Mouse (Mus musculus) embryonic facial prominence, embryonic 11.5 days (tissue): ENCODE results near the gene Tepsin. TPM values are rescaled to one million over a fixed set of nuclear protein-coding genes. Genes with fewer than 3 reads are reported as not detected.

ENCODE experiments used
- ATAC-seq: fragments of 200-750 bp; cut with Nextera tagmentation; replicated peaks from 2 replicates; pipeline ENCODE4 v1.8.0; 2017; ENCODE audit warnings: low read depth; ENCODE audit not compliant: insufficient number of reproducible peaks, low FRiP score, low TSS enrichment
- DNase-seq: peaks from one replicate; pipeline ENCODE4 v3.0.0-alpha.2; 2015; ENCODE audit warnings: low spot score
- H3K27ac ChIP-seq: fragments of 300-500 bp; sonication (generic); replicated peaks from 2 replicates; pipeline ENCODE4 v1.5.1; 2014; ENCODE audit warnings: mild to moderate bottlenecking, low read depth, low read length, control low read depth
- H3K27me3 ChIP-seq: fragments of 300-500 bp; sonication (generic); 2 replicates; pipeline ENCODE4 v1.6.1; 2014; ENCODE audit warnings: mild to moderate bottlenecking, low read length, moderate library complexity, mixed read lengths; ENCODE audit not compliant: control insufficient read depth, insufficient read depth
- H3K36me3 ChIP-seq: fragments of 300-500 bp; sonication (generic); replicated peaks from 2 replicates; pipeline ENCODE4 v1.6.1; 2014; ENCODE audit warnings: low read depth, mild to moderate bottlenecking, low read length, moderate library complexity, mixed read lengths; ENCODE audit not compliant: control insufficient read depth, insufficient read depth
- H3K4me1 ChIP-seq: fragments of 300-500 bp; sonication (generic); 2 replicates; pipeline ENCODE4 v1.6.1; 2014; ENCODE audit warnings: low read length, mixed read lengths; ENCODE audit not compliant: control insufficient read depth, insufficient read depth
- H3K4me2 ChIP-seq: fragments of 300-500 bp; sonication (generic); 2 replicates; pipeline ENCODE4 v1.6.1; 2014; ENCODE audit warnings: low read depth, mild to moderate bottlenecking, control low read depth, low read length, moderate library complexity
- H3K4me3 ChIP-seq: fragments of 300-500 bp; sonication (generic); 2 replicates; pipeline ENCODE4 v1.5.1; 2014; ENCODE audit warnings: low read depth, low read length, control low read depth
- H3K9ac ChIP-seq: fragments of 300-500 bp; sonication (generic); replicated peaks from 2 replicates; pipeline ENCODE4 v1.6.1; 2014; ENCODE audit warnings: mild to moderate bottlenecking, control low read depth, low read length
- H3K9me3 ChIP-seq: fragments of 300-500 bp; sonication (generic); replicated peaks from 2 replicates; pipeline ENCODE4 v1.6.1; 2016; ENCODE audit warnings: mild to moderate bottlenecking, low read length, inconsistent platforms, mixed read lengths; ENCODE audit not compliant: control insufficient read depth
- WGBS: fragments of 180-500 bp; shearing (Covaris S2); extraction: QIAGEN DNeasy Blood & Tissue Kit; methylation state at CpG from one replicate; pipeline ENCODE4 v1.1.7; 2014; 5-methylcytosine and 5-hydroxymethylcytosine counted together
- polyA plus RNA-seq: library from polyadenylated mRNA; unstranded; fragments of >200 nt; fragmentation: Nextera tagmentation; extraction: Ambion mirVana; gene quantifications from 2 replicates; pipeline ENCODE4 v1.2.1, GENCODE M21; 2014

Gene Tepsin
- polyA plus RNA-seq, 1 experiment from 2014 or later, result 10.5 TPM

DNA sequence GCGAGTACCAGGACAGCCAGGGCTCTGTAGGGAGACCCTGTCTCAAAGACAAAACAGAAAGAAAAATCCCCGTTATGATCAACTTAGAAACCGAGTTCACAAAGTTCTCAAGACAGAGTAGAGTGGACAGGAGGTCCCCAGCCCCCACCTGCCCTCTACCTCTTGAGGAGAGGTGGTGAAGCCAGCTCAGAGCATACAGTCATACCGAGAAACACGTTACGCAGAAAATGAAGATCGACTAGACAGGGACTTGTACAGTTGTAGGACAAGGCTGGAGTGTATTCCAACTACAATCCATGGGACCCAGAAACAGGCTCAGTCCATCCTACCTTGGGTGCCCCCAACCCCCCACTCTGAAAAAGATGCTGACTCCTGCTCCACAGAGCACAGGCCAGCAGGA, 20.6 kb upstream of the Tepsin start:
- H3K36me3 ChIP-seq, result no peaks in the 10 kb centered on the region; the same call in 1 of the 2 replicates
- H3K9ac ChIP-seq, result no peak overlapping the region
- ATAC-seq (no peak), DNase-seq (no peak)
- H3K9me3 ChIP-seq, result no peaks in the 10 kb centered on the region
- WGBS, result 92% methylated on average over 7 of the region's 7 CpGs
- 0 out of 2 replicates have a peak, but pooled peaks cover 2% of the 10 kb centered on the region for H3K4me1 ChIP-seq
- H3K4me2 ChIP-seq, result no peak overlapping the region
- no peak overlapping the region for H3K4me3 ChIP-seq
- H3K27me3 ChIP-seq, result no peaks in the 10 kb centered on the region
- no peak overlapping the region for H3K27ac ChIP-seq

DNA sequence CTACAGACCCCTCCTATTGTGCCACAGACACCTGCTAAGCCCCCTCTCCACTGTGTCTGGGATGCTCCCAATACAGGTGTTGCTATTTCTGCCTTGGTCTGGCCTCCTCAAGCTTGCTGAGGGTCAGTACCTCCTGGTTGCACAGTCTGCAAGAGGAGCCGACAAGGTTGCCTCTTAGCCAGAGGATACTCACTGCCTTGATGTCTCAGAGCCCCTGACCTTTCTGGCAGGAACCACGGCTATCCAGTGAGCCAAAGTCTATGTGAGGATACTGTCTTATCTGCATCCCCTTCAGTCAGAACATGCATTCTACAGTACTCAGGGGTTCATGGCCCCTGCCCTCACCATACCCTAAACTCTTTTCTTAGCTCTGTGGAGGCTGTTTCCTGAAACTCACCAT, 19.1 kb upstream of the Tepsin start:
- H3K27ac ChIP-seq, result no peak overlapping the region
- H3K27me3 ChIP-seq, result no peaks in the 10 kb centered on the region
- DNase-seq, result no peak
- no peak for ATAC-seq
- H3K4me2 ChIP-seq, result no peak overlapping the region
- no peak overlapping the region for H3K9ac ChIP-seq
- H3K36me3 ChIP-seq, result no peaks in the 10 kb centered on the region; the same call in 1 of the 2 replicates
- H3K9me3 ChIP-seq, result no peaks in the 10 kb centered on the region
- H3K4me1 ChIP-seq, result 0 out of 2 replicates have a peak, but pooled peaks cover 2% of the 10 kb centered on the region
- no peak overlapping the region for H3K4me3 ChIP-seq
- WGBS, result 92% methylated on average over 2 of the region's 2 CpGs

DNA sequence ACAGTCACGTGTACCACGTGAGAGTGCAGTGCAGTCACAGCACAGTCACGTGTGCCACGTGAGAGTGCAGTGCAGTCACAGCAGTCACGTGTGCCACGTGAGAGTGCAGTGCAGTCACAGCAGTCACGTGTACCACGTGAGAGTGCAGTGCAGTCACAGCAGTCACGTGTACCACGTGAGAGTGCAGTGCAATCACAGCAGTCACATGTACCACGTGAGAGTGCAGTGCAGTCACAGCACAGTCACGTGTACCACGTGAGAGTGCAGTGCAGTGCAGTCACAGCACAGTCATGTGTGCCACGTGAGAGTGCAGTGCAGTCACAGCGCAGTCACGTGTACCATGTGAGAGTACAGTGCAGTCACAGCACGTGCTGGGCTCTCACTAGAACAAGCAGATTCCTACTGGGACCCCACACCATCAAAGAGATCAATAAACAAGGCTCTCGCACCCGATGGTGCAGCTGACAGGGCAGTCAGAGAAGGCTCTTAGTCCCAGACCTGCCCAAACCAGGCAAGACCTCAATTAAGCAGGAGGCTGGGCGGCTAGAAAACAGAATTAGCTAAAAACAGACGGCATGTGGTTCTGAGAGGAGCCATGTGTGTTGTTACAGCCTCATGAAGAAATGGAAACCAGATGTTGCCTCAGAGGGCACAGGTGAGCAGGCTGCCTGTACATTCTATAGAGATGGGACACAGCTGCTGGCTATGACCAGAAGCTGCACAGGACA, 16.1 kb upstream of the Tepsin start:
- Histone ChIP-seq H3K9me3 (no peaks in the 10 kb centered on the region), H3K36me3 (no peaks in the 10 kb centered on the region; the same call in 1 of the 2 replicates), H3K4me1 (0 out of 2 replicates have a peak, but pooled peaks cover 2% of the 10 kb centered on the region), H3K27ac (no peak overlapping the region), H3K4me3 (no peak overlapping the region), H3K27me3 (no peaks in the 10 kb centered on the region), H3K4me2 (no peak overlapping the region), H3K9ac (no peak overlapping the region)
- 71% methylated on average over 21 of the region's 21 CpGs for WGBS
- peak; percentile 89 for DNase-seq
- peak; percentile 52; the same call in 1 of the 2 replicates for ATAC-seq

DNA sequence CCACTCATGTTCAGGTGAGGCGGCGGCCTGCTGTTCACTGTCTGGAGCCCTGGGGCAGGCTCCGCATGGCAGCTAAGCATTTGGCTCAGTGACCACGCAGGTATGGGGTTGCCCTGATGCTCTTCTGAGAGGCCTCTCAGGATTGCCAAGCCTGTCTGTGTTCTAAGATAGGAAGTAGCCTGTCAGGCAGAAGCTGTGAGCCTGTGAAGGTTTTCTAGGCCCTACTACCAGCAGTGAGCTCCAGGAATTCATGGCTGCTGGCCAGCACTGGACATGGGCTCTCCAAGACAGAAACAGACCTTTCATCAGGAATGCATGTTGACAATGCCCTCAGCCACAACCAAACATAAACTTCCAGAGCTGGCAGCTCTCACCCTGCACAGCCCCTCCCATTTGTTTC, 13.6 kb upstream of the Tepsin start:
- Histone ChIP-seq H3K27me3 (no peaks in the 10 kb centered on the region), H3K4me2 (no peak overlapping the region), H3K4me3 (no peak overlapping the region), H3K9me3 (no peaks in the 10 kb centered on the region), H3K4me1 (0 out of 2 replicates have a peak, but pooled peaks cover 2% of the 10 kb centered on the region), H3K27ac (no peak overlapping the region), H3K36me3 (no peaks in the 10 kb centered on the region; the same call in 1 of the 2 replicates), H3K9ac (no peak overlapping the region)
- ATAC-seq, result no peak
- WGBS, result 84% methylated on average over 4 of the region's 4 CpGs
- DNase-seq, result no peak

DNA sequence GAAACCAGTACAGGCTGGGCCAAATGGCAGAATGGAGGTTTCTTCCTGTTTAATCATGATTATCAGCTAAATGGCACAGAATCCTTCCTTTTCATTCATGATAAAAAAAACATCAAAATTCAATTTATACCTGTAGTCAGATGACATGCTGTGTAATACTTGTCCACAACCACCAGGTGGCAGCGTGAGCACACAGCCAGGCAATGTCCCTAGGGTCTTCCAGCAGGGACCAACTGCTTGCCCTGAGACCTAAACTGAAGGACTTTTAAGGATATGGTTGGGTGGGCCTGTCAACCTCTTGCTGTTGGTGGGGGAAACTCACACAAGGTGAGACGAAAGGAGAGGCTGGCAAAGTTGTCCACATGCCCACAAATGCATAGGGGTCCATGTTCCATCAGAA, 12.5 kb upstream of the Tepsin start:
- peak; percentile 84 for DNase-seq
- H3K27me3 ChIP-seq, result no peaks in the 10 kb centered on the region
- no peaks in the 10 kb centered on the region for H3K36me3 ChIP-seq
- H3K4me2 ChIP-seq, result no peak overlapping the region
- no peaks in the 10 kb centered on the region for H3K9me3 ChIP-seq
- 8% methylated on average over 2 of the region's 2 CpGs for WGBS
- no peak overlapping the region; the same call in 1 of the 2 replicates for H3K9ac ChIP-seq
- no peak for ATAC-seq
- H3K4me1 ChIP-seq, result 0 out of 2 replicates have a peak, but pooled peaks cover 2% of the 10 kb centered on the region
- no peak overlapping the region for H3K27ac ChIP-seq
- H3K4me3 ChIP-seq, result no peak overlapping the region

DNA sequence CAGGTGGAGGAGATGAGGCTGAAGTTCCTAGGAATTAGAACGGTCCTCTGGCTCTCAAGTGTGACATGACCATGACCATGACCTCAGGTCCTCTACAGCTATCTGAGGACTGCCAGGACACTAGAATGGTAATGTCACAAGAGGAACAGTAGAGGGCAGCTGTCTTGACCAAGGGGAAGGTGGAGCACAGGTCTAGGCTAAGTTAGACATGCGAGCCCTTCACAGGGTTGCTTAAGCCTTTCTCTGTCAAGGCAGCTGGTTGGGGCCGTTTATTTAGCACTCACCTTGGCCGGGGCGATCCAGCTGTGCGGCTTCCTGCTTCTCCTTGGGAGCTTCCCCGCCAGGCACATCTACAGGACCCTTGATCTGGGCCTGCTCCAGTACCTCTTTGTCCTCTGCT, 12.0 kb upstream of the Tepsin start:
- Histone ChIP-seq H3K9ac (no peak overlapping the region; the same call in 1 of the 2 replicates), H3K36me3 (no peaks in the 10 kb centered on the region), H3K4me2 (no peak overlapping the region), H3K27me3 (no peaks in the 10 kb centered on the region), H3K27ac (no peak overlapping the region), H3K4me1 (0 out of 2 replicates have a peak, but pooled peaks cover 2% of the 10 kb centered on the region), H3K4me3 (no peak overlapping the region), H3K9me3 (no peaks in the 10 kb centered on the region)
- DNase-seq (peak; percentile 9), ATAC-seq (no peak)
- WGBS, result 69% methylated on average over 7 of the region's 7 CpGs

DNA sequence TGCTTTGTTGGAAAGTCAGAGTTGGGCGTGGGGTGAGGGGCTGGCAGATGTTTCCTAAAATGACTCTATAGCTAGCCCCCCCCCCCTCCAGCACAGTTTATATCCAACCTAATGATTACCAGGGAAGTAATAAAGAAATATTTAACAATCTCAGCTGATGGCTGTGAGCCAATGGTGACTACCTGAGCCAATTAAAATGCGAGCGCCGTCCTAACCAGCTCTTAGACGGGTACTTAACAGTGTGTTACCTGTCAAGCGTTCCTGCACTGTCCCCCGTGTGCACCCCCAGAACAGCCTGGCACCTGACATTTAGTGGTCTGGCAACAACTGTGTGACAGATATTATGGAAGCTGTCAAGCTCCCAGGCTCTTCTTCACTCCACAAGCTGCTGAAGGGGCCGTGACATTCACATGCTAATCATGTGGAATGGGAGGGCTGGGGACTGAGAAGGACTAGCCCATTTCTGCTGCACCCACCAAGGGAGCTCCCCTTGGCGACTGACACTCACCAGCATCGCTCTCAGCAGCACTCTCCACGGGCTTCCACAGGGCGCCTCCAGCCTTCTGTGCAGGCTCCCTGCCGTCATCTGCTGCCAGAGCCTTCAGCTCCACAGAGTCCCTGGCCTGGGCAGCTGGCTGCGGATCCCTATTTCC, 11.2 kb upstream of the Tepsin start:
- H3K9ac ChIP-seq, result no peak overlapping the region
- H3K4me3 ChIP-seq, result no peak overlapping the region
- no peaks in the 10 kb centered on the region for H3K9me3 ChIP-seq
- no peaks in the 10 kb centered on the region for H3K36me3 ChIP-seq
- H3K4me2 ChIP-seq, result no peak overlapping the region
- DNase-seq, result no peak
- no peak for ATAC-seq
- no peaks in the 10 kb centered on the region for H3K27me3 ChIP-seq
- 78% methylated on average over 14 of the region's 14 CpGs for WGBS
- no peak overlapping the region for H3K27ac ChIP-seq
- H3K4me1 ChIP-seq, result no peaks in the 10 kb centered on the region

DNA sequence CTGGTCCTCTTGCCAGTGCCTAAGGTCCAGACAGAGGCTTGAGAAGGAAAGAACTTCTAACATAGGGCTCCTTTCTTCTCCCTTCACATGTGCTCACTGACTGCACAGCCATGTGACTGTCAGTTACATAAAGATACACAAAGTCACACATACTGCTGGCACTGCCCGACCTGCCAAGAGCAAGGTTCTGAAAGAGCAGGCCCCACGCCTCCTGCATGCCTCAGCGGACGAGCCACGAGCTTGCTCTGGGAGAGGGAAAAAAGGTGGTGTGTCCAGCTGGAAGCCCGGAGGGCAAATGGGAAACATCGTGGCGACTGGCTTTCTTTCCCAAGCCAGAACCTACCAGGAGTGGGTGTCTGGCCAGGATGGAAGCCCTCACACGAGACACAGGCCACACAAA, 9.3 kb upstream of the Tepsin start:
- ATAC-seq (no peak), DNase-seq (no peak)
- Histone ChIP-seq H3K4me1 (no peaks in the 10 kb centered on the region), H3K27ac (no peak overlapping the region), H3K27me3 (no peaks in the 10 kb centered on the region), H3K4me3 (no peak overlapping the region), H3K9me3 (no peaks in the 10 kb centered on the region), H3K4me2 (no peak overlapping the region), H3K9ac (no peak overlapping the region), H3K36me3 (0 out of 2 replicates have a peak, but pooled peaks cover 2% of the 10 kb centered on the region)
- 82% methylated on average over 9 of the region's 9 CpGs for WGBS
